Mouse (Mus musculus): Measurements from ENCODE around the gene Grin3b.

DNA sequence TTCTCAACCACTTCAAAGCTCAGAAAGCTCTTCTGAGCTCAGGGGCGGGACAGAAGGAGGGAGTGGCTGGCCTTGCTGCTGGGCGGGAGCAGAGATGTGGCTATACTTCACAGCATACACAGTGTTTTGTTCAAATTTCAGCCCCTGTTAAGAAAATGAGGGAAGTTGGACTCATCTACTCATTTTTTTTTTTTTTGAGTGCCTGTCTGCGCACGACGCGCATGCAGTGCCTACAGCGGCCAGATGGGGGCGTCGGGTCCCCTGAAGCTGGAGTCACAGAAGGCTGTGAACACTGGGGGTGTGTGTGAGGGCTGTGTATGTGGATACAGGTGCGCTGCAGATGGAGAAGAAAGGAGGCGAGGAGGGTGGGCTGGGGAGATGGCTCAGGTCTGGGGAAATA is 16.4 kb downstream of the Grin3b start:
- TF ChIP-seq CTCF (IDR thresholded peaks at IDR 0.05; ENCODE audit: low read depth) (peak; percentile 80), EP300 (IDR thresholded peaks at IDR 0.05; ENCODE audit: low read depth) (no peak)
